Mouse (Mus musculus) embryonic fibroblast, embryonic 13.5 days (primary cell): ENCODE results near the gene Pkn1.

Experiments
- CTCF ChIP-seq: IDR thresholded peaks from 2 replicates; pipeline ENCODE4 v1.5.1; 2011; ENCODE audit warnings: mild to moderate bottlenecking, control low read depth, low read length, moderate library complexity, borderline replicate concordance; ENCODE audit not compliant: insufficient read depth
- POLR2A ChIP-seq: IDR thresholded peaks from 2 replicates; pipeline ENCODE4 v1.6.1; 2011; ENCODE audit warnings: low read depth, mild to moderate bottlenecking, control low read depth, low read length, moderate library complexity

- no peak for TF ChIP-seq CTCF
- TF ChIP-seq POLR2A, result no peak
Measured at GRCm38 (mm10) chr8:83706411-83706810, 7.4 kb upstream of the Pkn1 start.
